Mouse (Mus musculus) liver, postnatal 0 days (tissue): ENCODE data around the gene Herc1.

ENCODE experiments used
- CTCF ChIP-seq: sonication (generic); IDR thresholded peaks from 2 replicates; pipeline ENCODE4 v1.5.1; 2016; ENCODE audit warnings: antibody characterized with exemption, low read depth
- EP300 ChIP-seq: IDR thresholded peaks from 2 replicates; pipeline ENCODE4 v1.6.1; 2016; ENCODE audit warnings: antibody characterized with exemption, low read depth, mild to moderate bottlenecking

DNA sequence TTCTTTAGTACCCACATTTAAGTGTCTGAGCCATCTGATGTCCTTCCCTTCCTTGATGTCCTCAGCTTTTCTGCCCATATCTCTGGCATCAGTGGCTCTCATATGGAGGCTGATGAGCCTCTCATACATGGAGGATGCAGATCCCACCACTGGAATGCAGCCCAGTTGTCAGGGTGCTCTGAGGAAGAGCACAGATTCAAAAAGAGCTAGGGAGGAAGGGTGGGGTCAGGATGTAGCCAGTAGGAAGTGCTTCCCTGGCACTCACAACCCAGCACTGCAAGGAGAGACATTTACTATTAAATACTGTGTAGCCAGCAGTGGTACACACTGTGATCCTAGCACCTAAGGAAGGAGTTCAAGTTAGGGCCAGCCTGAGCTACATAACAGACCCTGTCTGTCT, 156.2 kb downstream of the Herc1 start:
- no peak for TF ChIP-seq CTCF
- TF ChIP-seq EP300 = no peak
